Mouse (Mus musculus) stomach, embryonic 15.5 days (tissue): ENCODE results near the gene Emcn. TPM values are rescaled to one million over a fixed set of nuclear protein-coding genes. Genes with fewer than 3 reads are reported as not detected.

Source experiments
- ATAC-seq: fragments of 200-750 bp; cut with Nextera tagmentation; 2 replicates; pipeline ENCODE4 v1.8.0; 2017; ENCODE audit warnings: low read depth, moderate number of reproducible peaks, moderate TSS enrichment; ENCODE audit not compliant: insufficient read depth, low FRiP score
- H3K27ac ChIP-seq: fragments of 300-500 bp; sonication (generic); 2 replicates; pipeline ENCODE4 v1.5.1; 2015; ENCODE audit warnings: mild to moderate bottlenecking, inconsistent platforms
- H3K27me3 ChIP-seq: fragments of 300-500 bp; sonication (generic); replicated peaks from 2 replicates; pipeline ENCODE4 v1.6.1; 2015; ENCODE audit warnings: inconsistent platforms
- H3K36me3 ChIP-seq: fragments of 300-500 bp; sonication (generic); 2 replicates; pipeline ENCODE4 v1.6.1; 2015; ENCODE audit warnings: inconsistent platforms
- H3K4me1 ChIP-seq: fragments of 300-500 bp; sonication (generic); 2 replicates; pipeline ENCODE4 v1.6.1; 2015; ENCODE audit warnings: inconsistent platforms
- H3K4me2 ChIP-seq: fragments of 300-500 bp; sonication (generic); 2 replicates; pipeline ENCODE4 v1.6.1; 2015; ENCODE audit warnings: mild to moderate bottlenecking, inconsistent platforms
- H3K4me3 ChIP-seq: fragments of 300-500 bp; sonication (generic); replicated peaks from 2 replicates; pipeline ENCODE4 v1.5.1; 2015; ENCODE audit warnings: inconsistent platforms
- H3K9ac ChIP-seq: fragments of 300-500 bp; sonication (generic); 2 replicates; pipeline ENCODE4 v1.6.1; 2015; ENCODE audit warnings: inconsistent platforms
- H3K9me3 ChIP-seq: fragments of 300-500 bp; sonication (generic); 2 replicates; pipeline ENCODE4 v1.6.1; 2016; ENCODE audit warnings: inconsistent platforms
- WGBS: fragments of 180-500 bp; shearing (Covaris S2); methylation state at CpG from one replicate; pipeline ENCODE4 v1.1.7; 2015; 5-methylcytosine and 5-hydroxymethylcytosine counted together
- polyA plus RNA-seq: library from polyadenylated mRNA; unstranded; fragments of >200 nt; fragmentation: Nextera tagmentation; extraction: Ambion mirVana; gene quantifications from 2 replicates; pipeline ENCODE4 v1.2.1, GENCODE M21; 2015

The Emcn gene
- polyA plus RNA-seq, 1 experiment from 2014 or later, result 21.6 TPM

- Histone ChIP-seq H3K9ac (no peak overlapping the region), H3K27me3 (no peaks in the 10 kb centered on the region), H3K4me1 (no peaks in the 10 kb centered on the region), H3K4me2 (no peak overlapping the region), H3K4me3 (no peak overlapping the region), H3K27ac (no peak overlapping the region), H3K9me3 (no peaks in the 10 kb centered on the region), H3K36me3 (no peaks in the 10 kb centered on the region)
- WGBS, result 53% methylated on average over 4 of the region's 4 CpGs
- no peak for ATAC-seq
Measured at GRCm38 (mm10) chr3:137418636-137419035, 77.8 kb downstream of the Emcn start.

GRCm38 (mm10) chr3:137429516-137429915, 88.6 kb downstream of the Emcn start:
- WGBS, result 87% methylated on average over 6 of the region's 6 CpGs
- no peaks in the 10 kb centered on the region for H3K4me1 ChIP-seq
- no peak overlapping the region for H3K27ac ChIP-seq
- H3K9ac ChIP-seq, result no peak overlapping the region
- no peak overlapping the region for H3K4me2 ChIP-seq
- no peaks in the 10 kb centered on the region for H3K27me3 ChIP-seq
- no peak overlapping the region for H3K4me3 ChIP-seq
- H3K9me3 ChIP-seq, result no peaks in the 10 kb centered on the region
- no peaks in the 10 kb centered on the region for H3K36me3 ChIP-seq
- no peak for ATAC-seq

DNA sequence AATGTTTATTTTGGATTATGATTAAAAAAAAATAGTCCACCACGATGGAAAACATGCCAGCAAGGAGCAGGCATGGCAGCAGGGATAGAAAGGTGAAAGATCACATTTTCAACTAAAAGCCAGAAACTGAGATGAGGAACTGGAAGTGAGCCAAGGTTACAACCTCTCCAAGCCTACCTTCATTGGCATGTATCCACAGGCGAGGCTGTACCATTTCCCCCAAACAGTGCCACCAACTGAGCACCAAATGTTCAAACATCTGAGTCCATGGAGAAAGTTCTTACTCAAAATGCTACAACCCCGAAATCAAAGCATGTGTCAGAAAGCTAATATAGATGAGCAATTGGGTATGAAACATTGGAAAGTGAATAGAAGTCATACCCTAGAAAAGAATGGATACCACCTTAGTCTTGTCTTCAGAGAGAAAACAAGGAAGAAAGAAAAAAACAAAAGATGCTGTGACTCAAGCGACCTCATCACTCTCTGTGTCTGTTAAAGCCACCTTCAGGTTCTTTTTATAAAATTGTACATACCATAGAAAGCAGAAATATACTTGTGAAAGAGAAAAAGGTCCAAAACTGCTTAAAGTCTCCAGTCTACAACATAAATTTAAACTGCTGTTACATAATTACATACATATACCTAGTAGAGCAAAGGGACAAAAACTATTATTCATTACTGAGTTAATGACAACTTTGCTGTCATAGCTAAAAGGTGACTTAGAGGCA, 124.2 kb downstream of the Emcn start:
- Histone ChIP-seq H3K9ac (no peak overlapping the region), H3K27ac (no peak overlapping the region), H3K4me2 (no peak overlapping the region), H3K9me3 (no peaks in the 10 kb centered on the region), H3K4me3 (no peak overlapping the region), H3K27me3 (no peaks in the 10 kb centered on the region), H3K36me3 (no peaks in the 10 kb centered on the region), H3K4me1 (no peaks in the 10 kb centered on the region)
- WGBS, result 62% methylated on average over 4 of the region's 4 CpGs
- no peak for ATAC-seq

GRCm38 (mm10) chr3:137465953-137466352, 125.1 kb downstream of the Emcn start:
- Histone ChIP-seq H3K4me3 (no peak overlapping the region), H3K4me2 (no peak overlapping the region), H3K9ac (no peak overlapping the region), H3K27me3 (no peaks in the 10 kb centered on the region), H3K4me1 (no peaks in the 10 kb centered on the region), H3K9me3 (no peaks in the 10 kb centered on the region), H3K36me3 (no peaks in the 10 kb centered on the region), H3K27ac (no peak overlapping the region)
- no peak for ATAC-seq
- 54% methylated on average over 4 of the region's 4 CpGs for WGBS

GRCm38 (mm10) chr3:137466766-137467165, 125.9 kb downstream of the Emcn start:
- Histone ChIP-seq H3K36me3 (no peaks in the 10 kb centered on the region), H3K4me2 (no peak overlapping the region), H3K27me3 (no peaks in the 10 kb centered on the region), H3K4me3 (no peak overlapping the region), H3K4me1 (no peaks in the 10 kb centered on the region), H3K9me3 (no peaks in the 10 kb centered on the region), H3K27ac (no peak overlapping the region), H3K9ac (no peak overlapping the region)
- no peak for ATAC-seq
- 78% methylated on average over 4 of the region's 4 CpGs for WGBS

GRCm38 (mm10) chr3:137467386-137467785, 126.5 kb downstream of the Emcn start:
- no peak for ATAC-seq

DNA sequence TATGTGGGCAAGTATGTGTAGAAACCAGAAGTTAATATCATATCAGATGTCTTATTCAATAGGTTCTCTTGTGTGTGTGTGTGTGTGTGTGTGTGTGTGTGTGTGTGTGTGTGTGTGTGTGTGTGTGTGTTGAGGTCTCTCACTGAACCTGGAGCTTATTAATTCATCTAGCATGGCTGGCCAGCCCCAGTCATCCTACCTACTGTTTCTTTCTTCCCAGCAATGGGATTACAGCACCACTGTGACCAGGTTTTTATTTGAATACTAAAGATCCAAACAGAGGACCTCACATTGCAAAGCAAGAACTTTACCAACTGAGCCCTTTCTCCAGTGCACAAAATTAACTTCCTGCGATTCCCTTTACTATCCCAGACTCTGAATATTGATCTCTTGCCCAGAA, 131.3 kb downstream of the Emcn start:
- H3K27me3 ChIP-seq, result no peaks in the 10 kb centered on the region
- no peak overlapping the region for H3K27ac ChIP-seq
- 75% methylated on average over 1 of the region's 1 CpGs for WGBS
- no peak overlapping the region for H3K4me2 ChIP-seq
- no peaks in the 10 kb centered on the region for H3K36me3 ChIP-seq
- no peak overlapping the region for H3K4me3 ChIP-seq
- H3K9ac ChIP-seq, result no peak overlapping the region
- no peaks in the 10 kb centered on the region for H3K9me3 ChIP-seq
- no peaks in the 10 kb centered on the region for H3K4me1 ChIP-seq
- no peak for ATAC-seq

More at GRCm38 (mm10) chr3:137467386-137467785, 126.5 kb downstream of the Emcn start:
- H3K4me3 ChIP-seq, result no peak overlapping the region
- H3K4me1 ChIP-seq, result no peaks in the 10 kb centered on the region
- no peaks in the 10 kb centered on the region for H3K9me3 ChIP-seq
- no peaks in the 10 kb centered on the region for H3K27me3 ChIP-seq
- H3K27ac ChIP-seq, result no peak overlapping the region
- WGBS, result 81% methylated on average over 1 of the region's 1 CpGs
- no peak overlapping the region for H3K9ac ChIP-seq
- H3K4me2 ChIP-seq, result no peak overlapping the region
- no peaks in the 10 kb centered on the region for H3K36me3 ChIP-seq

DNA sequence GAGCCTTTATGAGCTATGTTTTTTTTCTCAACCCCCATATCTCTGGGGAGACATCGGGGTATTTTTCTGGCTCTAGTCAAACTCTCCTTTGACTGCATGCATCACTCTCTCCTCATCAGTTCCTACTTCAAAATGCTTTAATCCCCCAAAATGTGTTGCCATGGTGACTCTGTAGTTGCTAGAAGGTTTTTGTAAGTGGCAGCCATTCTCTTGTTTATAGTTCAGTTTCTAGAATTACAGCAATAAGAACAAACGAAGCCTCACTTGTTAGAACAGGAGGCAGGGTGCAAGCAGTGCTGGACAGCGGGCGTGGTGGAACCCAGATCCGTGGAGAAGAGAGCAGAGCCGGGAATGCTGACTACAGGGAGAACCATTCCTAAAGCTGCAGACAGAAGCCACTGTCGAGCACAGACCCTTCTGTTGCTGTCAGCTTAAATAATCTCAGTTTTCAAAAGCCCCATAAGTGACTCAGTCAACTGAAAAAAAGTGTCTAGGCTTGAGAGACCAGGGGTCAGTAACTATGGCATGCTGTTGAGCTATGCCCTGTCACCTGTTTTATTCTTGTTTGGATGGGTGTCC, 139.0 kb downstream of the Emcn start:
- Histone ChIP-seq H3K36me3 (no peaks in the 10 kb centered on the region), H3K9ac (no peak overlapping the region), H3K4me1 (peaks cover 3% of the 10 kb centered on the region; the same call in 1 of the 2 replicates), H3K27me3 (no peaks in the 10 kb centered on the region), H3K4me3 (no peak overlapping the region), H3K9me3 (no peaks in the 10 kb centered on the region), H3K4me2 (no peak overlapping the region), H3K27ac (no peak overlapping the region)
- 55% methylated on average over 7 of the region's 7 CpGs for WGBS
- no peak for ATAC-seq

DNA sequence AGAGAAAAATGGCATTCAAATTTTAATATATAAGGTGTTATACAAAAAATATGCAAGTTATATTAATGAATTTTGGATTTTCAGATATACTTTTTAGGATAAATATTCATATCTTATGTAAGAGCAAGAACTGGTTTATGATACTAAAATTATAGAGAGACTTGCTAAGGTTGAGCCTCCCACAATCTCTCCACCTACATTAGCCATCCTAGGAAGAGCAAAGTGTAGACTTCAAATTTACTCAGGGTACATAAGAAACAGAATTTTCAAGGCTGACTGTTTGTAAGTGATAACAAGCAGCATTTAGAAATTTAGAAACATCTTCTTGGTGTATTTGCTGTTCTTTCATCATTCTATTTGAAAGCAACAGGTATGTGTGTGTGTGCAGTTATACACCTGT, 140.3 kb downstream of the Emcn start:
- no peak overlapping the region for H3K27ac ChIP-seq
- H3K4me3 ChIP-seq, result no peak overlapping the region
- peaks cover 3% of the 10 kb centered on the region; the same call in 1 of the 2 replicates for H3K4me1 ChIP-seq
- H3K27me3 ChIP-seq, result no peaks in the 10 kb centered on the region
- no peak overlapping the region for H3K4me2 ChIP-seq
- no peak overlapping the region for H3K9ac ChIP-seq
- no peaks in the 10 kb centered on the region for H3K36me3 ChIP-seq
- ATAC-seq, result no peak
- no peaks in the 10 kb centered on the region for H3K9me3 ChIP-seq
